Mouse (Mus musculus): ENCODE data around the gene Gba2. TPM values are rescaled to one million over a fixed set of nuclear protein-coding genes. Genes with fewer than 3 reads are reported as not detected.

Gene Gba2
- polyA plus RNA-seq, 1 experiment, result 87.0 TPM

DNA sequence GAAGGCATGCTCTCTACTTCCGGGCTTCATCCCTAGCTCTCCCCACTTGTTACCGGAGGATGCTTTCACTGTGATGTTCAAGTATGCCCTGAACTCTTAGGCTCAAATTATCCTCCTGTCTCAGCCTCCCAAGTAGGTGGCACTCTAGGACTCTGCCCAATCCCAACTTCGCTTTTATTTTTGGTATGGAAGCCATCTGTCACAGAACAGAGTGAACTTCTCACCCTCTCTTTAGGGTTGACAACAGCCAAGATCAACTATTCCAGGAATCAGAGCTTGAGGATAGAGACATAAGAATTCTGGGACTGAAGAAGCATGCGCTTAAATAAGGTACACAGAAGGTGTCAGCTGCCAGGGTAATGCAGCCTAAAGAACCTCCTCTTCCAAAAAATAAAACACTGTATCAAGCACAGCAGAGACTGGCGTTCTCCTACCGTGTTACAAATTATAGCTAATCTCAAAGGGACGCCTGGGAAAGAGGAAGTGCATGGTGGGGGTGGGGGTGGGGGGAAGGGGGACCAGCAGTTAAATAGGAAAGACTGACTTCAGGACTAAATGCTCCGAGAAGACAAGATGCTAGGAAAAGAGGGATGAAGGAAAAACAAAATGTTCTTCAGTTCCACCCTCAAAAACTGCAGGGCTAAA is 1.3 kb downstream of the Gba2 start:
- TF ChIP-seq CTCF (IDR thresholded peaks at IDR 0.05; ENCODE audit: borderline replicate concordance, control insufficient read depth, extremely low read depth, insufficient read depth, low read length, poor library complexity) (no peak), POLR2A (IDR thresholded peaks at IDR 0.05; ENCODE audit: control insufficient read depth, extremely low read depth, insufficient read depth, low read length, poor library complexity) (no peak)
- no peaks in the 10 kb centered on the region for H3K27me3 ChIP-seq (ENCODE audit: control insufficient read depth, insufficient read depth, low read length)
- H3K4me1 ChIP-seq (replicated peaks; ENCODE audit: control insufficient read depth, insufficient read depth, low read length), result peaks cover 19% of the 10 kb centered on the region
- DNase-seq, result no peak
- peak overlapping the region; percentile 95; the same call in 1 of the 2 replicates for H3K4me3 ChIP-seq (ENCODE audit: control insufficient read depth, insufficient read depth, low read length)
- 8% methylated on average over 8 of the region's 8 CpGs for WGBS
- H3K27ac ChIP-seq (ENCODE audit: control insufficient read depth, insufficient read depth, low read length), result no peak overlapping the region
- H3K36me3 ChIP-seq (ENCODE audit: control insufficient read depth, insufficient read depth, low read length), result peaks cover 13% of the 10 kb centered on the region

DNA sequence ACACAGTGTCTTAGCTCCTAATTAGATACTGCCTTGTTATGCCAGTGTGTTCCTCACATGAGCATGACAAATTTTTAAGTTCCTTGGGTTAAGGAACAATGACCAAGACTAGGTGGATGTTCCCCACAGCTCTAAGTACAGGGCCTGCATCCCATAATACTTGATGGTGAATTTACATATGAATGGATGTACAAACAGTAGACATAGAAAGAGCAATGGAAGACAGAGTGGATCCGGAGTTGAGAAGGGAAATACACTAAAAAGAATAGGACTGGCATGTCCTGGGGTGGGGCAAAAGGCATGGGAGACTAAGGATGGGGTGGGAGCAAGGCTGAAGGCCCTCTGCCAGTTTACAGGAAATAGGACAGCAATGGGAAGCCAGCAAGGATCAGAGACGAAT is 3.3 kb downstream of the Gba2 start:
- Histone ChIP-seq H3K27ac (ENCODE audit: control insufficient read depth, insufficient read depth, low read length) (no peak overlapping the region), H3K4me3 (ENCODE audit: control insufficient read depth, insufficient read depth, low read length) (no peak overlapping the region), H3K27me3 (ENCODE audit: control insufficient read depth, insufficient read depth, low read length) (no peaks in the 10 kb centered on the region), H3K36me3 (ENCODE audit: control insufficient read depth, insufficient read depth, low read length) (peaks cover 29% of the 10 kb centered on the region), H3K4me1 (replicated peaks; ENCODE audit: control insufficient read depth, insufficient read depth, low read length) (peaks cover 19% of the 10 kb centered on the region)
- TF ChIP-seq POLR2A (IDR thresholded peaks at IDR 0.05; ENCODE audit: control insufficient read depth, extremely low read depth, insufficient read depth, low read length, poor library complexity) (no peak), CTCF (IDR thresholded peaks at IDR 0.05; ENCODE audit: borderline replicate concordance, control insufficient read depth, extremely low read depth, insufficient read depth, low read length, poor library complexity) (no peak)
- WGBS, result 91% methylated on average over 2 of the region's 2 CpGs
- DNase-seq, result no peak

DNA sequence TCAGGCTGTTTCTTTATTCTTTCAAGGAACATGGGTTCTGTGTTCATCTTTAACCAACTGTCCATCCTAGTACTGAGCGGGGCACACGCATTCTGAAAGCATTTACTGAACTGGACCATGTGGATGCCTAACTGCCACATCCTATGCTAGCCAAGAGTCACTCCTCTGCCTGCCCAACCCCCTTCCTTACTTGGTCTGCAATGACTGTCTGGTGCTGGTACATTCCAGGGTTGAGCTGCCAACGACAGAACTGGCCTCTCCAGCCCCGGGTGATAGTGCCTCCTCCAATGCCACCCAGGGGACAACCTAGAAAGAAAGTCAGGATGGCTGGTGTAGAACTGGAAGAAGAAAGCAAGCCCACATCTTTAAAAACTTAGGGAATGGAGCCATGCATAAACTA is 5.1 kb downstream of the Gba2 start:
- no peak for DNase-seq
- WGBS, result 95% methylated on average over 4 of the region's 4 CpGs
- H3K4me3 ChIP-seq (ENCODE audit: control insufficient read depth, insufficient read depth, low read length), result no peak overlapping the region
- peaks cover 14% of the 10 kb centered on the region for H3K4me1 ChIP-seq (replicated peaks; ENCODE audit: control insufficient read depth, insufficient read depth, low read length)
- H3K36me3 ChIP-seq (ENCODE audit: control insufficient read depth, insufficient read depth, low read length), result peaks cover 44% of the 10 kb centered on the region
- H3K27me3 ChIP-seq (ENCODE audit: control insufficient read depth, insufficient read depth, low read length), result no peaks in the 10 kb centered on the region
- H3K27ac ChIP-seq (ENCODE audit: control insufficient read depth, insufficient read depth, low read length), result no peak overlapping the region
- no peak for TF ChIP-seq CTCF (IDR thresholded peaks at IDR 0.05; ENCODE audit: borderline replicate concordance, control insufficient read depth, extremely low read depth, insufficient read depth, low read length, poor library complexity)
- no peak for TF ChIP-seq POLR2A (IDR thresholded peaks at IDR 0.05; ENCODE audit: control insufficient read depth, extremely low read depth, insufficient read depth, low read length, poor library complexity)

DNA sequence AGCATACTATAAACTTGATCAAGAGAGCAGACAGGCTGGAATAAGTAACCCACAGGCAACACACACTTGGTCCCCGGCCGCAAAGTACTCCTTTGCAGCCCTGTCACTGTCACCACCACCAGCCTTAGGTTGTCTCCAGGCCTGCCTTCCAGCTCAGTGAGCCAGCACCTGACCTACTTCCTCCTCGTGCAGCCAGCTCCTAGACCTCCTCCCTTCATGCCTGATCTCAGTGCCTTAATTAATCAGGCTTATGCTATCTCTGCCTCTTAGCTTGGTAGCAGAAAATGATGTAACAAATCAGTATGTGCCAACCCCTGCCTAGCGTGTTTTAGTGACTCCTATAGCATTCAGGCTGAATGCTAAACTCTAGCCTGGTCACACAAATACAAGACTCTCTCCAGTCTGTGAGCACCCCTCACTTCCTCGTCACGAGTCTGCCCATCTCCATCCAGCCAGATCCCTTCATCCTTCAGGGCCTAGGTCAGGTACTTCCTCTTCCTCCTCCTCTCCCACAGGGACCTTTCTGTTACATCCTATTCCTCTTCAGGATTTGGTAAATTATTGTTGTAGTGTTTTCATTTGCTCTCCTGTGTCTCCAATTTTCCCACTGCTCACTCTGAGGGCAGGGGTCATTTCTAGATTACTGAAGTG is 7.2 kb downstream of the Gba2 start:
- DNase-seq, result no peak
- no peak for TF ChIP-seq POLR2A (IDR thresholded peaks at IDR 0.05; ENCODE audit: control insufficient read depth, extremely low read depth, insufficient read depth, low read length, poor library complexity)
- TF ChIP-seq CTCF (IDR thresholded peaks at IDR 0.05; ENCODE audit: borderline replicate concordance, control insufficient read depth, extremely low read depth, insufficient read depth, low read length, poor library complexity), result no peak
- Histone ChIP-seq H3K36me3 (ENCODE audit: control insufficient read depth, insufficient read depth, low read length) (peaks cover 63% of the 10 kb centered on the region), H3K4me3 (ENCODE audit: control insufficient read depth, insufficient read depth, low read length) (no peak overlapping the region), H3K27ac (ENCODE audit: control insufficient read depth, insufficient read depth, low read length) (no peak overlapping the region), H3K4me1 (replicated peaks; ENCODE audit: control insufficient read depth, insufficient read depth, low read length) (peaks cover 2% of the 10 kb centered on the region), H3K27me3 (ENCODE audit: control insufficient read depth, insufficient read depth, low read length) (no peaks in the 10 kb centered on the region)
- WGBS, result 84% methylated on average over 6 of the region's 6 CpGs

DNA sequence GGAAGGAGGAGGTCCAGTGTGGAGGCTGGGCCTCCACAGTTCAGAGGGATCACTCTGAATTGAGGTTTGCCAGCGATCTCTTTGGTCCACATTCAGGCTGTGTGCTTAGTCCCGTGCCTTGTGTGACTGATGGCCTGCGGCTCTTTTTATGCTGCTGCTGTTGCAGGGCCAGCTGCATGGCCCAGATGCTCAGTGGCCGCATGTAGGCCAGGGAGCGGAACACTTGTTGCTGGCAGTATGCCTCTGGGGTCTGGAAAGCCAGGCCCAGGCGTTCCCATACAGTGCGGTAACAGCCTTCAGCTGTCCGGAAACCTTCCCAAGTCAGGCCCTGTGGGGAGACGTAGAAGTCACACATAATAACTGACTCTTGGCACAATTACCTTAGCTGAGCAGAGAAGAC is 11.5 kb downstream of the Gba2 start:
- 97% methylated on average over 9 of the region's 9 CpGs for WGBS
- no peak for DNase-seq
- no peak for TF ChIP-seq CTCF (IDR thresholded peaks at IDR 0.05; ENCODE audit: borderline replicate concordance, control insufficient read depth, extremely low read depth, insufficient read depth, low read length, poor library complexity)
- TF ChIP-seq POLR2A (IDR thresholded peaks at IDR 0.05; ENCODE audit: control insufficient read depth, extremely low read depth, insufficient read depth, low read length, poor library complexity), result no peak
- Histone ChIP-seq H3K27me3 (ENCODE audit: control insufficient read depth, insufficient read depth, low read length) (no peaks in the 10 kb centered on the region), H3K36me3 (ENCODE audit: control insufficient read depth, insufficient read depth, low read length) (peaks cover 63% of the 10 kb centered on the region), H3K4me3 (ENCODE audit: control insufficient read depth, insufficient read depth, low read length) (no peak overlapping the region), H3K4me1 (replicated peaks; ENCODE audit: control insufficient read depth, insufficient read depth, low read length) (peaks cover 6% of the 10 kb centered on the region), H3K27ac (ENCODE audit: control insufficient read depth, insufficient read depth, low read length) (no peak overlapping the region)

DNA sequence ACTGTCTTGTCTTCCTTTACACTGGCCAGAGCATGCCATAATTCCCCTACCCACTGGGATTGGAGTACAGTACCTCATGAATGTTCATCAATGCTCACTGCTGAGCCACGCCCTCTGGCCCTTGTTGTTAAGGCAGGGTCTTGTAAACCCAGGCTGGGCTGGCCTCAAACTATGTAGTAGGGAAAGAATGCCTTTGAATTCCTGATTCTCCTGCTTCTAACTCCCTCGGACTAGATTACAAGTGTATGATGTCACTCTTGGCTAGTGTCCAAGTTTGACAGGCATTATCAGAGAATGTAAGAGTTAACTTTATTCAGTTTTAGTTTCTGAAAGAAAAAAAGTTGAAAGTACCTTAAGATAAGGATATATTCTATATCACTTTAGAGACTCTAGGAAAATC is 14.4 kb downstream of the Gba2 start:
- Histone ChIP-seq H3K27me3 (ENCODE audit: control insufficient read depth, insufficient read depth, low read length) (no peaks in the 10 kb centered on the region), H3K4me1 (replicated peaks; ENCODE audit: control insufficient read depth, insufficient read depth, low read length) (peaks cover 20% of the 10 kb centered on the region), H3K4me3 (ENCODE audit: control insufficient read depth, insufficient read depth, low read length) (no peak overlapping the region), H3K36me3 (ENCODE audit: control insufficient read depth, insufficient read depth, low read length) (peaks cover 39% of the 10 kb centered on the region), H3K27ac (ENCODE audit: control insufficient read depth, insufficient read depth, low read length) (no peak overlapping the region)
- TF ChIP-seq POLR2A (IDR thresholded peaks at IDR 0.05; ENCODE audit: control insufficient read depth, extremely low read depth, insufficient read depth, low read length, poor library complexity), result no peak
- TF ChIP-seq CTCF (IDR thresholded peaks at IDR 0.05; ENCODE audit: borderline replicate concordance, control insufficient read depth, extremely low read depth, insufficient read depth, low read length, poor library complexity), result no peak
- DNase-seq, result no peak
- 87% methylated on average over 2 of the region's 2 CpGs for WGBS

All from thymus, adult 2 months (tissue).